Mouse (Mus musculus): Measurements from ENCODE around the gene Pbp2. TPM values are rescaled to one million over a fixed set of nuclear protein-coding genes. Genes with fewer than 3 reads are reported as not detected.

The Pbp2 gene
- polyA plus RNA-seq, 1 experiment from 2014 or later, result not detected

GRCm38 (mm10) chr6:135271761-135272160, 38.4 kb downstream of the Pbp2 start:
- no peak for ATAC-seq (ENCODE audit: insufficient number of reproducible peaks, insufficient read depth, low FRiP score, low TSS enrichment)
- H3K27ac ChIP-seq, result no peak overlapping the region
- H3K9me3 ChIP-seq, result no peaks in the 10 kb centered on the region
- no peaks in the 10 kb centered on the region for H3K27me3 ChIP-seq
- H3K9ac ChIP-seq, result no peak overlapping the region
- no peak overlapping the region for H3K4me3 ChIP-seq
- no peaks in the 10 kb centered on the region for H3K36me3 ChIP-seq
- no peaks in the 10 kb centered on the region; the same call in 1 of the 2 replicates for H3K4me1 ChIP-seq
- WGBS, result 74% methylated on average over 2 of the region's 2 CpGs
- no peak overlapping the region for H3K4me2 ChIP-seq (replicated peaks)

GRCm38 (mm10) chr6:135269626-135270025, 40.6 kb downstream of the Pbp2 start:
- no peaks in the 10 kb centered on the region for H3K27me3 ChIP-seq
- H3K4me2 ChIP-seq (replicated peaks), result no peak overlapping the region
- H3K4me1 ChIP-seq, result no peaks in the 10 kb centered on the region; the same call in 1 of the 2 replicates
- H3K4me3 ChIP-seq, result no peak overlapping the region
- 40% methylated on average over 6 of the region's 6 CpGs for WGBS
- H3K9me3 ChIP-seq, result no peaks in the 10 kb centered on the region
- no peak overlapping the region for H3K27ac ChIP-seq
- no peak overlapping the region for H3K9ac ChIP-seq
- no peak for ATAC-seq (ENCODE audit: insufficient number of reproducible peaks, insufficient read depth, low FRiP score, low TSS enrichment)
- H3K36me3 ChIP-seq, result no peaks in the 10 kb centered on the region

- Histone ChIP-seq H3K9ac (no peak overlapping the region), H3K27ac (0 out of 2 replicates have a peak overlapping the region, but pooled peaks have one; percentile 41), H3K27me3 (no peaks in the 10 kb centered on the region)
Observed at GRCm38 (mm10) chr6:135268392-135268791, 41.8 kb downstream of the Pbp2 start.

GRCm38 (mm10) chr6:135267221-135267620, 43.0 kb downstream of the Pbp2 start:
- Histone ChIP-seq H3K4me3 (no peak overlapping the region), H3K27ac (no peak overlapping the region), H3K36me3 (no peaks in the 10 kb centered on the region), H3K27me3 (no peaks in the 10 kb centered on the region), H3K9me3 (no peaks in the 10 kb centered on the region), H3K4me2 (replicated peaks) (no peak overlapping the region), H3K4me1 (no peaks in the 10 kb centered on the region; the same call in 1 of the 2 replicates), H3K9ac (no peak overlapping the region)
- 73% methylated on average over 3 of the region's 3 CpGs for WGBS
- ATAC-seq (ENCODE audit: insufficient number of reproducible peaks, insufficient read depth, low FRiP score, low TSS enrichment), result no peak

More at GRCm38 (mm10) chr6:135268392-135268791, 41.8 kb downstream of the Pbp2 start:
- no peak for ATAC-seq (ENCODE audit: insufficient number of reproducible peaks, insufficient read depth, low FRiP score, low TSS enrichment)
- H3K4me3 ChIP-seq, result no peak overlapping the region
- H3K4me1 ChIP-seq, result no peaks in the 10 kb centered on the region; the same call in 1 of the 2 replicates
- H3K4me2 ChIP-seq (replicated peaks), result no peak overlapping the region
- H3K36me3 ChIP-seq, result no peaks in the 10 kb centered on the region
- no peaks in the 10 kb centered on the region for H3K9me3 ChIP-seq

DNA sequence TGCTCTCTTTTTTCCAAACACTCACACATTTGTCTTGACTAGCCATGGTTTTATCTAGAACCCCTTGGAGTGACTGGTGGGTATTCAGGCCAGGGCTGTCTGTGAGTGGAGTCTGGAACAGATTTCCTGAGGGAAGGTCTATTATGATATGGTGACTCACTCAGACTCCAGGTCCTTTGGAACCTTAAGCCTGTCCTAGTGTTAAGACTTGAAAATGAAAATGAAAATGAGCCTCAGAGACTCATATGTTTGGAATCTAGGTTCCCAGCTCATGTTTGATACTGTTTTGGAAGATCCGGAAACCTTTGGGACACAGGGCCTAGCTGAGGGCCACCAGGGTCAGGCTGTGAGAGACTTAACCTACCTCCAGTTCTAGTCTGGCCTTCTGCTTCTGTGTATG, 44.1 kb downstream of the Pbp2 start:
- H3K4me2 ChIP-seq (replicated peaks), result no peak overlapping the region
- no peak for ATAC-seq (ENCODE audit: insufficient number of reproducible peaks, insufficient read depth, low FRiP score, low TSS enrichment)
- no peaks in the 10 kb centered on the region for H3K9me3 ChIP-seq
- H3K27me3 ChIP-seq, result no peaks in the 10 kb centered on the region
- no peak overlapping the region for H3K27ac ChIP-seq
- no peak overlapping the region for H3K9ac ChIP-seq
- 90% methylated on average over 1 of the region's 1 CpGs for WGBS
- H3K36me3 ChIP-seq, result no peaks in the 10 kb centered on the region
- H3K4me3 ChIP-seq, result no peak overlapping the region
- no peaks in the 10 kb centered on the region; the same call in 1 of the 2 replicates for H3K4me1 ChIP-seq

- Histone ChIP-seq H3K4me3 (no peak overlapping the region), H3K9ac (no peak overlapping the region), H3K27me3 (no peaks in the 10 kb centered on the region), H3K36me3 (no peaks in the 10 kb centered on the region), H3K9me3 (no peaks in the 10 kb centered on the region), H3K27ac (no peak overlapping the region), H3K4me2 (replicated peaks) (no peak overlapping the region), H3K4me1 (no peaks in the 10 kb centered on the region)
- ATAC-seq (ENCODE audit: insufficient number of reproducible peaks, insufficient read depth, low FRiP score, low TSS enrichment), result no peak
- WGBS, result 90% methylated on average over 6 of the region's 6 CpGs
Observed at GRCm38 (mm10) chr6:135264136-135264535, 46.1 kb downstream of the Pbp2 start.

- Histone ChIP-seq H3K4me1 (no peaks in the 10 kb centered on the region), H3K9me3 (no peaks in the 10 kb centered on the region), H3K27ac (no peak overlapping the region), H3K36me3 (no peaks in the 10 kb centered on the region), H3K4me2 (replicated peaks) (no peak overlapping the region), H3K9ac (no peak overlapping the region), H3K27me3 (no peaks in the 10 kb centered on the region), H3K4me3 (no peak overlapping the region)
- WGBS, result 63% methylated on average over 2 of the region's 2 CpGs
- ATAC-seq (ENCODE audit: insufficient number of reproducible peaks, insufficient read depth, low FRiP score, low TSS enrichment), result no peak
Observed at GRCm38 (mm10) chr6:135262565-135262964, 47.6 kb downstream of the Pbp2 start.

DNA sequence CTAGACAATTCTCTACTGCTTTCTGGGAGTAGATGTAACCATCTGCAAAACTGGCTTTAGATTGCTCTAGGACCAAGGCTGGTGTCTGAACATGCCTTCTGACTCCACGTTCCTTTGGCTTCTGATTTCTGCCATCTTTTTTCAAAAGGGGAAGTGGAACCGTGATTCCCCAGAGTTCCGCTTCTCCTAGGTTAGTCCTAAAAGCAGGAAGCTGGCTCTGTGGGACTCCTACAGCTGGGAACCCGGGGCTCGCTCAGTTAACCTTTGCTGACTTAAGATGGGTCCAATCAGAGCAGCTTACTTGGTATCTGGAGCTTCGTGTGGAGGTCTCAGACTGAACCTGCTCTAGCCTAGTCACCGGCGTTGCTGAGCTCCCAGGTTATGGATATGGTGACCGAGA, 49.1 kb downstream of the Pbp2 start:
- H3K36me3 ChIP-seq, result no peaks in the 10 kb centered on the region
- H3K4me3 ChIP-seq, result no peak overlapping the region
- H3K9me3 ChIP-seq, result no peaks in the 10 kb centered on the region
- no peak for ATAC-seq (ENCODE audit: insufficient number of reproducible peaks, insufficient read depth, low FRiP score, low TSS enrichment)
- H3K9ac ChIP-seq, result no peak overlapping the region
- H3K27me3 ChIP-seq, result no peaks in the 10 kb centered on the region
- H3K4me2 ChIP-seq (replicated peaks), result no peak overlapping the region
- no peak overlapping the region for H3K27ac ChIP-seq
- no peaks in the 10 kb centered on the region for H3K4me1 ChIP-seq
- 88% methylated on average over 9 of the region's 9 CpGs for WGBS

GRCm38 (mm10) chr6:135260435-135260834, 49.8 kb downstream of the Pbp2 start:
- no peaks in the 10 kb centered on the region for H3K27me3 ChIP-seq
- no peak overlapping the region for H3K4me3 ChIP-seq
- H3K4me1 ChIP-seq, result no peaks in the 10 kb centered on the region
- WGBS, result 91% methylated on average over 6 of the region's 6 CpGs
- H3K4me2 ChIP-seq (replicated peaks), result no peak overlapping the region
- ATAC-seq (ENCODE audit: insufficient number of reproducible peaks, insufficient read depth, low FRiP score, low TSS enrichment), result no peak
- no peak overlapping the region for H3K27ac ChIP-seq
- no peak overlapping the region for H3K9ac ChIP-seq
- H3K36me3 ChIP-seq, result no peaks in the 10 kb centered on the region
- H3K9me3 ChIP-seq, result peaks cover 3% of the 10 kb centered on the region; the same call in 1 of the 2 replicates

Other genes with a start within 250 kb of the Pbp2 start
- 2.2 and 2.5 TPM in 2 replicates for gene Gprc5a, start 244.8 kb downstream of the Pbp2 start, polyA plus RNA-seq (2016; fragmentation: Nextera tagmentation; extraction: Ambion mirVana)
- not detected in 2 replicates for gene Gprc5d, start 192.1 kb downstream of the Pbp2 start, polyA plus RNA-seq (2016; fragmentation: Nextera tagmentation; extraction: Ambion mirVana)
- 26.4 and 28.7 TPM in 2 replicates for gene Fam234b, start 112.4 kb downstream of the Pbp2 start, polyA plus RNA-seq (2016; fragmentation: Nextera tagmentation; extraction: Ambion mirVana)
- gene Hebp1, start 112.4 kb downstream of the Pbp2 start, polyA plus RNA-seq (2016; fragmentation: Nextera tagmentation; extraction: Ambion mirVana), result 6.8 and 7.3 TPM in 2 replicates
- gene Gsg1, start 56.1 kb downstream of the Pbp2 start, polyA plus RNA-seq (2016; fragmentation: Nextera tagmentation; extraction: Ambion mirVana), result 0.45 TPM in 1 of 2 replicates, not detected in the other
- gene Emp1, start 52.1 kb upstream of the Pbp2 start, polyA plus RNA-seq (2016; fragmentation: Nextera tagmentation; extraction: Ambion mirVana), result 28.8 and 30.4 TPM in 2 replicates

All from embryonic facial prominence, embryonic 12.5 days (tissue).